Mouse (Mus musculus) intestine, postnatal 0 days (tissue): Measurements from ENCODE around the gene Xrn2. TPM values are rescaled to one million over a fixed set of nuclear protein-coding genes. Genes with fewer than 3 reads are reported as not detected.
A peak's percentile ranks its signal among the peaks of the same experiment; 100 is the strongest.

Experiments used
- ATAC-seq: fragments of 200-750 bp; cut with Nextera tagmentation; 2 replicates; pipeline ENCODE4 v1.8.0; 2017; ENCODE audit warnings: mild to moderate bottlenecking, moderate TSS enrichment, moderate library complexity
- H3K27ac ChIP-seq: fragments of 300-500 bp; sonication (generic); 2 replicates; pipeline ENCODE4 v1.5.1; 2014; ENCODE audit warnings: mild to moderate bottlenecking, low read depth, low read length, moderate library complexity
- H3K27me3 ChIP-seq: fragments of 300-500 bp; sonication (generic); replicated peaks from 2 replicates; pipeline ENCODE4 v1.6.1; 2014; ENCODE audit warnings: low read length, mixed read lengths; ENCODE audit not compliant: control insufficient read depth, insufficient read depth
- H3K36me3 ChIP-seq: fragments of 300-500 bp; sonication (generic); 2 replicates; pipeline ENCODE4 v1.6.1; 2014; ENCODE audit warnings: mild to moderate bottlenecking, moderate library complexity; ENCODE audit not compliant: control insufficient read depth, insufficient read depth
- H3K4me1 ChIP-seq: fragments of 300-500 bp; sonication (generic); replicated peaks from 2 replicates; pipeline ENCODE4 v1.6.1; 2014; ENCODE audit warnings: antibody characterized with exemption, low read length, mixed read lengths; ENCODE audit not compliant: control insufficient read depth, insufficient read depth
- H3K4me2 ChIP-seq: fragments of 300-500 bp; sonication (generic); replicated peaks from 2 replicates; pipeline ENCODE4 v1.6.1; 2014; ENCODE audit warnings: low read depth, mild to moderate bottlenecking, moderate library complexity
- H3K4me3 ChIP-seq: fragments of 300-500 bp; sonication (generic); 2 replicates; pipeline ENCODE4 v1.5.1; 2014; ENCODE audit warnings: low read depth, low read length
- H3K9ac ChIP-seq: fragments of 300-500 bp; sonication (generic); 2 replicates; pipeline ENCODE4 v1.6.1; 2014; ENCODE audit warnings: mild to moderate bottlenecking, low read depth, low read length
- H3K9me3 ChIP-seq: fragments of 300-500 bp; sonication (generic); 2 replicates; pipeline ENCODE4 v1.6.1; 2016; ENCODE audit warnings: mixed run types; ENCODE audit not compliant: control insufficient read depth
- CTCF ChIP-seq: sonication (generic); IDR thresholded peaks from 2 replicates; pipeline ENCODE4 v1.5.1; 2016; ENCODE audit warnings: low read depth, mild to moderate bottlenecking, control low read depth, antibody characterized with exemption, moderate library complexity
- WGBS: fragments of 180-500 bp; shearing (Covaris S2); extraction: QIAGEN DNeasy Blood & Tissue Kit; methylation state at CpG from one replicate; pipeline ENCODE4 v1.1.7; 2014; 5-methylcytosine and 5-hydroxymethylcytosine counted together
- polyA plus RNA-seq: library from polyadenylated mRNA; unstranded; fragments of >200 nt; fragmentation: Nextera tagmentation; extraction: Ambion mirVana; gene quantifications from 2 replicates; pipeline ENCODE4 v1.2.1, GENCODE M21; 2015

Gene Xrn2
- polyA plus RNA-seq, 1 experiment from 2014 or later: 46.4 TPM

GRCm38 (mm10) chr2:147073962-147074361 is 61.2 kb downstream of the Xrn2 start:
- Histone ChIP-seq H3K27ac (no peak overlapping the region), H3K9me3 (no peaks in the 10 kb centered on the region), H3K4me1 (no peaks in the 10 kb centered on the region), H3K9ac (no peak overlapping the region), H3K4me3 (no peak overlapping the region), H3K36me3 (peaks cover 34% of the 10 kb centered on the region), H3K27me3 (no peaks in the 10 kb centered on the region), H3K4me2 (no peak overlapping the region)
- TF ChIP-seq CTCF: no peak
- no peak for ATAC-seq
- 85% methylated on average over 2 of the region's 2 CpGs for WGBS

- ATAC-seq: no peak
- 93% methylated on average over 4 of the region's 4 CpGs for WGBS
- Histone ChIP-seq H3K4me3 (no peak overlapping the region), H3K27ac (no peak overlapping the region), H3K9me3 (no peaks in the 10 kb centered on the region), H3K4me2 (no peak overlapping the region), H3K36me3 (peaks cover 34% of the 10 kb centered on the region), H3K9ac (no peak overlapping the region), H3K4me1 (no peaks in the 10 kb centered on the region), H3K27me3 (0 out of 2 replicates have a peak, but pooled peaks cover 2% of the 10 kb centered on the region)
- no peak for TF ChIP-seq CTCF
These were observed 61.6 kb downstream of the Xrn2 start for GRCm38 (mm10) chr2:147074399-147074798.

- no peak overlapping the region for H3K9ac ChIP-seq
- H3K9me3 ChIP-seq: no peaks in the 10 kb centered on the region
- H3K27me3 ChIP-seq: peaks cover 66% of the 10 kb centered on the region
- H3K4me1 ChIP-seq: 0 out of 2 replicates have a peak, but pooled peaks cover 2% of the 10 kb centered on the region
- peaks cover 2% of the 10 kb centered on the region; the same call in 1 of the 2 replicates for H3K36me3 ChIP-seq
- WGBS: 70% methylated on average over 4 of the region's 4 CpGs
- TF ChIP-seq CTCF: no peak
- H3K27ac ChIP-seq: no peak overlapping the region
- H3K4me2 ChIP-seq: no peak overlapping the region
- no peak for ATAC-seq
- H3K4me3 ChIP-seq: no peak overlapping the region
These were observed 69.6 kb downstream of the Xrn2 start for GRCm38 (mm10) chr2:147082391-147082790.

DNA sequence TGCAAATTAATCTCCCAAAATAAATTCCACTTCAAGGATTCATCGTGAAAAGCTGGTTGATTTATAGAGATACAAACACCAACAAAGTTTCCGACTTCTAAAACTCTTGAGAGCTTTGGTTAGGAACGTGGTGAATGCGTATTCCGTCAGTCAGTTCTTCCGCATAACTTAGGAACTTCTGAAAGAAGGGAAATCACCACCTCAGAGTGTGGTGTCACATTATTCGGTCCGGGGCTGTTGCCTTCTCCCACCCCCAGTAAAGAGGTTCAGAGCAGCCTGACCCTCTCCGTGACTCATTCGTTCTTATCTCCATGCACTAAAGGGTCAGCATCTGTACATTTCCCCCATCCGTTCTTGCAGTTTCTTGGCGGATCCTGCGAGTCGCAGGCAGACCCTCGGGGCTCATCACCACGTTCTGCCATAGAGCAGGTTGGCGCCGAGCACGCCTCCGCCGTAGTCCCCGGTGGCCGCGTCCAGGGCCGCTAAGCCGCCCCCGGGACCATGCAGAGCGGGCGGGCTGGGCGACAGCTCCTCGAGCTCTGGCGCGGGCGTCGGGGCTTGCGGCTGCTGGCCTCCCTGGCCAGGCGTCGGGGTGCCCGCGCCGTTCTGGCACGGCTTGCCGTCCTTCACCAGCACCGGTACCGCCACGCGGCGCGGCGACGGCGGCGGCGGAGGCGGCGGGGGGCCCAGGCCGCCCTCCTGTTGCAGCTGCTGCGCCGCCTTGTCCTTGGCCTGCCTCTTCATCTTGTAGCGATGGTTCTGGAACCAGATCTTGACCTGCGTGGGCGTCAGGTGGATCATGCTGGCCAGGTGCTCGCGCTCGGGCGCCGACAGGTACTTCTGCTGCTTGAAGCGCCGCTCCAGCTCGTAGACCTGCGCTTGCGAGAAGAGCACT is 70.9 kb downstream of the Xrn2 start:
- TF ChIP-seq CTCF: no peak
- peak; percentile 44; the same call in 1 of the 2 replicates for ATAC-seq
- peaks cover 74% of the 10 kb centered on the region for H3K27me3 ChIP-seq
- no peak overlapping the region for H3K9ac ChIP-seq
- no peaks in the 10 kb centered on the region for H3K9me3 ChIP-seq
- peak overlapping the region; percentile 45 for H3K4me3 ChIP-seq
- no peaks in the 10 kb centered on the region for H3K36me3 ChIP-seq
- peak overlapping the region; percentile 85 for H3K4me2 ChIP-seq
- H3K4me1 ChIP-seq: 0 out of 2 replicates have a peak, but pooled peaks cover 2% of the 10 kb centered on the region
- WGBS: 2% methylated on average over 67 of the region's 72 CpGs
- no peak overlapping the region for H3K27ac ChIP-seq

- H3K27me3 ChIP-seq: peaks cover 71% of the 10 kb centered on the region
These were observed 71.7 kb downstream of the Xrn2 start for GRCm38 (mm10) chr2:147084366-147085071.

More at GRCm38 (mm10) chr2:147084366-147085071, 71.7 kb downstream of the Xrn2 start:
- no peaks in the 10 kb centered on the region for H3K36me3 ChIP-seq
- H3K9me3 ChIP-seq: no peaks in the 10 kb centered on the region
- H3K27ac ChIP-seq: no peak overlapping the region
- peak overlapping the region; percentile 85 for H3K4me2 ChIP-seq
- H3K4me3 ChIP-seq: peak overlapping the region; percentile 45
- no peak overlapping the region for H3K9ac ChIP-seq
- H3K4me1 ChIP-seq: 0 out of 2 replicates have a peak, but pooled peaks cover 2% of the 10 kb centered on the region
- TF ChIP-seq CTCF: no peak
- WGBS: 1% methylated on average over 71 of the region's 106 CpGs
- ATAC-seq: peak; percentile 28; the same call in 1 of the 2 replicates
